Mouse (Mus musculus) liver, embryonic 13.5 days (tissue): ENCODE results near the gene Gbgt1. TPM values are rescaled to one million over a fixed set of nuclear protein-coding genes. Genes with fewer than 3 reads are reported as not detected.
"Not testable (repeated sequence)": the region's sequence is repeated elsewhere in the genome, so short reads cannot be mapped to it uniquely, and the experiment has no call there.

ENCODE experiments used
- ATAC-seq: fragments of 200-750 bp; cut with Nextera tagmentation; 2 replicates; pipeline ENCODE4 v1.8.0; 2017; ENCODE audit warnings: low read depth, mild to moderate bottlenecking, moderate number of reproducible peaks, moderate library complexity
- DNase-seq: peaks from one replicate; pipeline ENCODE4 v3.0.0; 2022
- H3K27ac ChIP-seq: fragments of 300-500 bp; sonication (generic); 2 replicates; pipeline ENCODE4 v1.5.1; 2015; ENCODE audit warnings: moderate library complexity, mild to moderate bottlenecking, inconsistent platforms
- H3K27me3 ChIP-seq: fragments of 300-500 bp; sonication (generic); 2 replicates; pipeline ENCODE4 v1.6.1; 2015; ENCODE audit warnings: mild to moderate bottlenecking, inconsistent platforms
- H3K36me3 ChIP-seq: fragments of 300-500 bp; sonication (generic); 2 replicates; pipeline ENCODE4 v1.6.1; 2015; ENCODE audit warnings: mild to moderate bottlenecking, inconsistent platforms
- H3K4me1 ChIP-seq: fragments of 300-500 bp; sonication (generic); replicated peaks from 2 replicates; pipeline ENCODE4 v1.6.1; 2015; ENCODE audit warnings: inconsistent platforms
- H3K4me2 ChIP-seq: fragments of 300-500 bp; sonication (generic); 2 replicates; pipeline ENCODE4 v1.6.1; 2015; ENCODE audit warnings: inconsistent platforms, mild to moderate bottlenecking, moderate library complexity
- H3K4me3 ChIP-seq: fragments of 300-500 bp; sonication (generic); replicated peaks from 2 replicates; pipeline ENCODE4 v1.5.1; 2015; ENCODE audit warnings: mild to moderate bottlenecking, inconsistent platforms
- H3K9ac ChIP-seq: fragments of 300-500 bp; sonication (generic); 2 replicates; pipeline ENCODE4 v1.6.1; 2015; ENCODE audit warnings: mild to moderate bottlenecking, inconsistent platforms
- H3K9me3 ChIP-seq: fragments of 300-500 bp; sonication (generic); replicated peaks from 2 replicates; pipeline ENCODE4 v1.6.1; 2016; ENCODE audit warnings: inconsistent platforms
- WGBS: fragments of 180-500 bp; shearing (Covaris S2); methylation state at CpG from one replicate; pipeline ENCODE4 v1.1.7; 2015; ENCODE audit not compliant: insufficient replicate concordance; 5-methylcytosine and 5-hydroxymethylcytosine counted together
- polyA plus RNA-seq: library from polyadenylated mRNA; unstranded; fragments of >200 nt; fragmentation: Nextera tagmentation; extraction: Ambion mirVana; gene quantifications from 2 replicates; pipeline ENCODE4 v1.2.1, GENCODE M21; 2015

Gbgt1 gene
- polyA plus RNA-seq, 1 experiment from 2014 or later: 0.36 TPM

GRCm38 (mm10) chr2:28504676-28505075, 8.0 kb downstream of the Gbgt1 start:
- DNase-seq (no peak), ATAC-seq (no peak)
- no peak overlapping the region for H3K9ac ChIP-seq
- 72% methylated on average over 13 of the region's 13 CpGs for whole genome bisulfite sequencing
- no peak overlapping the region for H3K4me2 ChIP-seq
- H3K4me1 ChIP-seq: no peaks in the 10 kb centered on the region
- no peaks in the 10 kb centered on the region for H3K9me3 ChIP-seq
- H3K4me3 ChIP-seq: no peak overlapping the region
- 0 out of 2 replicates have a peak, but pooled peaks cover 3% of the 10 kb centered on the region for H3K27me3 ChIP-seq
- no peaks in the 10 kb centered on the region for H3K36me3 ChIP-seq
- H3K27ac ChIP-seq: no peak overlapping the region

GRCm38 (mm10) chr2:28505795-28506194, 9.1 kb downstream of the Gbgt1 start, which contains the start of gene Gm10134:
TSS of gene Gm10134 (plus strand) at chr2:28506095.
- 61% methylated on average over 3 of the region's 3 CpGs for WGBS

GRCm38 (mm10) chr2:28506291-28506690, 9.6 kb downstream of the Gbgt1 start:
- H3K27me3 ChIP-seq: peaks cover 10% of the 10 kb centered on the region
- 66% methylated on average over 6 of the region's 6 CpGs for WGBS
- no peak for ATAC-seq

More at GRCm38 (mm10) chr2:28505795-28506194, 9.1 kb downstream of the Gbgt1 start, which contains the start of gene Gm10134:
- no peaks in the 10 kb centered on the region for H3K36me3 ChIP-seq
- no peak for ATAC-seq
- no peak within 1 kb of the TSS for H3K27ac ChIP-seq
- peaks cover 6% of the 10 kb centered on the region for H3K27me3 ChIP-seq
- no peaks in the 10 kb centered on the region for H3K9me3 ChIP-seq
- DNase-seq: no peak
- no peak within 1 kb of the TSS for H3K4me2 ChIP-seq
- H3K9ac ChIP-seq: no peak within 1 kb of the TSS
- no peaks in the 10 kb centered on the region for H3K4me1 ChIP-seq
- no peak within 1 kb of the TSS for H3K4me3 ChIP-seq

GRCm38 (mm10) chr2:28511600-28511999, 14.9 kb downstream of the Gbgt1 start:
- not testable (repeated sequence) for H3K9ac ChIP-seq, DNase-seq, ATAC-seq, H3K4me2 ChIP-seq, H3K4me3 ChIP-seq, H3K36me3 ChIP-seq, H3K27ac ChIP-seq, H3K9me3 ChIP-seq
- H3K4me1 ChIP-seq: peaks cover 14% of the 10 kb centered on the region
- 34% methylated on average over 5 of the region's 5 CpGs for WGBS
- H3K27me3 ChIP-seq: peaks cover 40% of the 10 kb centered on the region

More at GRCm38 (mm10) chr2:28506291-28506690, 9.6 kb downstream of the Gbgt1 start:
- Histone ChIP-seq H3K9ac (no peak overlapping the region), H3K4me2 (no peak overlapping the region), H3K27ac (no peak overlapping the region), H3K36me3 (no peaks in the 10 kb centered on the region), H3K4me1 (no peaks in the 10 kb centered on the region), H3K9me3 (no peaks in the 10 kb centered on the region), H3K4me3 (no peak overlapping the region)
- DNase-seq: no peak

GRCm38 (mm10) chr2:28512798-28513401, 16.2 kb downstream of the Gbgt1 start, which contains the start of gene Ralgds:
TSS of gene Ralgds (plus strand) at chr2:28513125.
- no peak for DNase-seq
- no peak within 1 kb of the TSS for H3K27ac ChIP-seq
- H3K4me3 ChIP-seq: peak within 1 kb of the TSS; percentile 58
- H3K27me3 ChIP-seq: peaks cover 40% of the 10 kb centered on the region
- peak within 1 kb of the TSS; percentile 75 for H3K4me2 ChIP-seq
- H3K9ac ChIP-seq: peak within 1 kb of the TSS; percentile 61
- H3K36me3 ChIP-seq: no peaks in the 10 kb centered on the region
- H3K4me1 ChIP-seq: peaks cover 14% of the 10 kb centered on the region
- peak; percentile 43 for ATAC-seq
- WGBS: under 1% methylated on average over 68 of the region's 71 CpGs
- no peaks in the 10 kb centered on the region for H3K9me3 ChIP-seq

GRCm38 (mm10) chr2:28513431-28514370, 17.0 kb downstream of the Gbgt1 start:
- H3K9ac ChIP-seq: peak overlapping the region; percentile 61
- H3K4me1 ChIP-seq: peaks cover 14% of the 10 kb centered on the region
- no peak overlapping the region for H3K27ac ChIP-seq
- peaks cover 40% of the 10 kb centered on the region for H3K27me3 ChIP-seq
- H3K4me3 ChIP-seq: peak overlapping the region; percentile 58
- H3K4me2 ChIP-seq: peak overlapping the region; percentile 75
- H3K9me3 ChIP-seq: no peaks in the 10 kb centered on the region
- DNase-seq: no peak
- no peaks in the 10 kb centered on the region for H3K36me3 ChIP-seq
- 6% methylated on average over 47 of the region's 47 CpGs for WGBS
- ATAC-seq: peak; percentile 14; the same call in 1 of the 2 replicates

- Histone ChIP-seq H3K4me2 (no peak overlapping the region), H3K4me1 (peaks cover 14% of the 10 kb centered on the region), H3K9me3 (no peaks in the 10 kb centered on the region), H3K9ac (no peak overlapping the region), H3K36me3 (no peaks in the 10 kb centered on the region), H3K27ac (no peak overlapping the region), H3K4me3 (no peak overlapping the region), H3K27me3 (peaks cover 40% of the 10 kb centered on the region)
- DNase-seq (peak; percentile 59), ATAC-seq (no peak)
- WGBS: 16% methylated on average over 5 of the region's 5 CpGs
Measured at GRCm38 (mm10) chr2:28514489-28514888, 17.8 kb downstream of the Gbgt1 start.

- H3K9ac ChIP-seq: no peak overlapping the region
- ATAC-seq: peak; percentile 61
- DNase-seq: peak; percentile 60
- H3K9me3 ChIP-seq: no peaks in the 10 kb centered on the region
- H3K36me3 ChIP-seq: no peaks in the 10 kb centered on the region
- H3K4me2 ChIP-seq: no peak overlapping the region
- H3K27ac ChIP-seq: no peak overlapping the region
- H3K4me3 ChIP-seq: no peak overlapping the region
- H3K27me3 ChIP-seq: peaks cover 25% of the 10 kb centered on the region
- 31% methylated on average over 5 of the region's 5 CpGs for WGBS
- H3K4me1 ChIP-seq: peaks cover 14% of the 10 kb centered on the region
Measured at GRCm38 (mm10) chr2:28517206-28517909, 20.7 kb downstream of the Gbgt1 start.

GRCm38 (mm10) chr2:28518231-28518630, 21.5 kb downstream of the Gbgt1 start:
- peaks cover 16% of the 10 kb centered on the region for H3K27me3 ChIP-seq
- no peak overlapping the region for H3K9ac ChIP-seq
- ATAC-seq: no peak
- H3K4me2 ChIP-seq: no peak overlapping the region
- DNase-seq: no peak
- H3K9me3 ChIP-seq: no peaks in the 10 kb centered on the region
- H3K36me3 ChIP-seq: no peaks in the 10 kb centered on the region
- H3K4me3 ChIP-seq: no peak overlapping the region
- H3K4me1 ChIP-seq: peaks cover 9% of the 10 kb centered on the region
- H3K27ac ChIP-seq: no peak overlapping the region
- 72% methylated on average over 2 of the region's 2 CpGs for whole genome bisulfite sequencing

GRCm38 (mm10) chr2:28520581-28520980, 23.9 kb downstream of the Gbgt1 start:
- Histone ChIP-seq H3K9me3 (no peaks in the 10 kb centered on the region), H3K27ac (no peak overlapping the region), H3K9ac (no peak overlapping the region), H3K4me1 (peaks cover 20% of the 10 kb centered on the region), H3K36me3 (no peaks in the 10 kb centered on the region), H3K4me2 (no peak overlapping the region), H3K4me3 (no peak overlapping the region), H3K27me3 (no peaks in the 10 kb centered on the region)
- ATAC-seq: no peak
- WGBS: 65% methylated on average over 5 of the region's 5 CpGs
- no peak for DNase-seq
